Comparison of ENCODE assay signal across 14 mouse cellular contexts in the genomic region with DNA sequence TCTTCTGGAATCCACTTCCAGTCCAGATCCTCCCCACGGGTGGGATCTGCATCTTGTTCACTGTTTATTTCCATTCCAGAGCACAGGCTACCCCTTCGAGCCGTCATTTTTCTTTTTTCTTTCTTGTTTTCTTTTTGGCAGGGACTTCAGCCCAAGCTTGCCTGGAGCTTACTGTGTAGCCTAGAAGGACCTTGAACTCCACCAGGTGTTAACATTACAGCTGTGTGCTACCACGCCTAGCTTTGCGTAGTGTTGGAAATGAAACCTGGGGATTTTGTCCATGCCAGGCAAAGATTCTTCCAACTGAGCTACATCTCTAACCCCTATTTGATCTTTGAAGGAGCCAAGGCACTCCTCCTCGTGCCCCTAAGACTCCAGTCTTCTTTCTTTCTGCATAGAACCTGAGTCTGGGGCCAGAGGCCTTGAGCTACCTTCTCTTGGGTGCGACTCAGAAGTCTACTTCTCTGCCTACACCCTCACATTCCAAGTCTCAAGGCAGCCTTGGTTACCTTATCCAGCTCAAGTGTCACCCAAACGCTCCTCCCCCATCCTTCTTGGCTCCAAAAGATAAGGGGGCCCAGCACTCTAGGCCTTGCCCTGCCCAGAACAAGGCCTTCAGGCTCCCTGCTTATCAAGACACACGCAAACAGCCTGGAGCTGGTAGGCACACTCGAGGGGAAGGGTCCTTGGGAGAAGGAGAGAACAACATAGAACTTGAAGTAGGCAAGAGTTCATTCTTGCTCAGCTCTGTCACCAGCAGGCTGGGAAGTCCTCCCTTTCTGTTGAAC. TPM values are rescaled to one million over a fixed set of nuclear protein-coding genes. Genes with fewer than 3 reads are reported as not detected.
A peak's percentile ranks its signal among the peaks of the same experiment; 100 is the strongest.
DNase-seq lines count a peak whose midpoint lies in the region; ATAC-seq and TF ChIP-seq lines count a peak whose summit lies in the region.
"Had no signal": no experiment of that assay in that cellular context is flagged by ENCODE, and none has a peak within 500 bp of the region (broad histone marks: within the 10 kb centered on the region; RNA-seq: fewer than 3 reads in every experiment).

No protein-coding gene starts in this region.

- H3K9ac ChIP-seq in heart, embryonic 11.5 days (ENCODE audit: low read depth, low read length): no peak overlapping the region

- WGBS in heart, embryonic 11.5 days (ENCODE audit: insufficient replicate concordance): 54% methylated on average over 10 of the region's 10 CpGs
- WGBS in lung, adult 2 months: 53% methylated on average over 10 of the region's 10 CpGs

- H3K9me3 ChIP-seq in heart, embryonic 11.5 days (replicated peaks; ENCODE audit: control insufficient read depth, low read length): no peaks in the 10 kb centered on the region
- peaks cover 7% of the 10 kb centered on the region; the same call in 1 of the 2 replicates for H3K9me3 ChIP-seq in erythroblast, embryonic 14.5 days (ENCODE audit: control insufficient read depth, low read length)

- peak; percentile 84 for ATAC-seq in heart, embryonic 11.5 days (replicated peaks; ENCODE audit: insufficient number of reproducible peaks, low FRiP score, low TSS enrichment)

- H3K27ac ChIP-seq in heart, embryonic 11.5 days (ENCODE audit: low read depth, low read length): peak overlapping the region; percentile 22; the same call in 1 of the 2 replicates
- H3K27ac ChIP-seq: macrophage had no signal

- H3K27me3 ChIP-seq in heart, embryonic 11.5 days (ENCODE audit: control insufficient read depth, insufficient read depth, low read length): peaks cover 47% of the 10 kb centered on the region
- peaks cover 72% of the 10 kb centered on the region for H3K27me3 ChIP-seq in erythroblast, embryonic 14.5 days (ENCODE audit: control insufficient read depth)

- H3K4me2 ChIP-seq in heart, embryonic 11.5 days: no peak overlapping the region

- DNase-seq in heart, adult 11 months: no peak
- DNase-seq in lung, adult 2 months: peak; percentile 63
- peak; percentile 46 to 67 for DNase-seq in spleen, postnatal 36 days (ENCODE audit: low spot score in 2 of 2)
- DNase-seq in right cerebral cortex, postnatal 14 days: no peak
- no peak for DNase-seq in retina, embryonic 14.5 days (ENCODE audit: low spot score)
- DNase-seq in embryo, embryonic 11 days: no peak
- DNase-seq: adrenal gland, adult 2 months; gastrocnemius, postnatal 10 days; kidney, adult 18-20 months; right cerebral cortex, postnatal 4 days; thymus, postnatal 25 days had no signal

- H3K4me1 ChIP-seq in heart, embryonic 11.5 days (ENCODE audit: control insufficient read depth, insufficient read depth, low read length): peaks cover 5% of the 10 kb centered on the region; the same call in 1 of the 2 replicates
- H3K4me1 ChIP-seq in erythroblast, embryonic 14.5 days (ENCODE audit: control insufficient read depth): peaks cover 65% of the 10 kb centered on the region
- H3K4me1 ChIP-seq in lung, adult 2 months (ENCODE audit: control insufficient read depth, insufficient read depth, low read length): peaks cover 8% of the 10 kb centered on the region

- H3K36me3 ChIP-seq in heart, embryonic 11.5 days (ENCODE audit: control insufficient read depth, insufficient read depth, low read length): no peaks in the 10 kb centered on the region
- no peaks in the 10 kb centered on the region for H3K36me3 ChIP-seq in erythroblast, embryonic 14.5 days (ENCODE audit: control insufficient read depth)

- TF ChIP-seq CTCF in lung, adult 2 months (IDR thresholded peaks at IDR 0.05; ENCODE audit: insufficient read depth, low read length): no peak

- TF ChIP-seq POLR2A in lung, adult 2 months (IDR thresholded peaks at IDR 0.05; ENCODE audit: borderline replicate concordance, extremely low read depth, low read depth, low read length): no peak

- H3K4me3 ChIP-seq in heart, embryonic 11.5 days (ENCODE audit: low read depth, low read length): no peak overlapping the region
- H3K4me3 ChIP-seq in erythroblast, embryonic 14.5 days (replicated peaks): peak overlapping the region; percentile 52
- H3K4me3 ChIP-seq in lung, adult 2 months (replicated peaks; ENCODE audit: extremely low read depth, low read depth, low read length): no peak overlapping the region

RNA-seq across cellular contexts. Expression of a gene that starts 29.7 kb away (rescaled TPM):
- not detected in 2 replicates for polyA plus RNA-seq in heart, embryonic 11.5 days (2014; fragmentation: Nextera tagmentation; extraction: Ambion mirVana)
- polyA plus RNA-seq in erythroblast, embryonic 14.5 days (2012): 0.02 TPM in 1 of 2 replicates, not detected in the other
- polyA plus RNA-seq in lung, adult 2 months (2012; rRNA removed): 9.4 and 15.4 TPM in 2 replicates
- polyA plus RNA-seq: adrenal gland, adult 2 months; macrophage had no signal

RNA-seq across cellular contexts. Expression of a gene that starts 32.8 kb away (rescaled TPM):
- 575 and 646 TPM in 2 replicates for polyA plus RNA-seq in heart, embryonic 11.5 days (2014; fragmentation: Nextera tagmentation; extraction: Ambion mirVana)
- polyA plus RNA-seq in erythroblast, embryonic 14.5 days (2012): 10.0 and 10.5 TPM in 2 replicates
- polyA plus RNA-seq in lung, adult 2 months (2012; rRNA removed): 525 and 566 TPM in 2 replicates

RNA-seq across cellular contexts. Expression of a gene that starts 45.8 kb away (rescaled TPM):
- polyA plus RNA-seq in heart, embryonic 11.5 days (2014; fragmentation: Nextera tagmentation; extraction: Ambion mirVana): 1.3 and 1.6 TPM in 2 replicates
- not detected in 2 replicates for polyA plus RNA-seq in erythroblast, embryonic 14.5 days (2012)
- polyA plus RNA-seq in lung, adult 2 months (2012; rRNA removed): 6.9 and 7.8 TPM in 2 replicates

RNA-seq across cellular contexts. Expression of a gene that starts 52.8 kb away (rescaled TPM):
- 23.7 and 24.5 TPM in 2 replicates for polyA plus RNA-seq in heart, embryonic 11.5 days (2014; fragmentation: Nextera tagmentation; extraction: Ambion mirVana)
- polyA plus RNA-seq in erythroblast, embryonic 14.5 days (2012): 6.9 and 8.6 TPM in 2 replicates
- polyA plus RNA-seq in lung, adult 2 months (2012; rRNA removed): 23.5 and 29.2 TPM in 2 replicates

RNA-seq across cellular contexts. Expression of a gene that starts 58.6 kb away (rescaled TPM):
- polyA plus RNA-seq in heart, embryonic 11.5 days (2014; fragmentation: Nextera tagmentation; extraction: Ambion mirVana): 98.5 and 102 TPM in 2 replicates
- 4.0 and 5.3 TPM in 2 replicates for polyA plus RNA-seq in erythroblast, embryonic 14.5 days (2012)
- 26.0 and 27.0 TPM in 2 replicates for polyA plus RNA-seq in lung, adult 2 months (2012; rRNA removed)

Comparison
In these comparisons a context has a peak if more than half of its experiments do, and no peak if none do; other contexts are left out.
1. DNase-seq: peak in lung, adult 2 months (single experiment) and spleen, postnatal 36 days (2 of 2); none in heart, adult 11 months (single experiment), right cerebral cortex, postnatal 14 days (single experiment), retina, embryonic 14.5 days (single experiment) and embryo, embryonic 11 days (single experiment).
2. RNA of a gene that starts 29.7 kb away (polyA plus RNA-seq): 9.4 to 15.4 TPM in lung, adult 2 months; 0.02 TPM in erythroblast, embryonic 14.5 days and not detected in heart, embryonic 11.5 days; every median in the first group is over 10 times any median in the second.
3. RNA of a gene that starts 32.8 kb away (polyA plus RNA-seq): 575 to 646 TPM in heart, embryonic 11.5 days and 525 to 566 TPM in lung, adult 2 months; 10.0 to 10.5 TPM in erythroblast, embryonic 14.5 days; every median in the first group is over 10 times any median in the second.